Mouse (Mus musculus) kidney, embryonic 15.5 days (tissue): ENCODE data around the gene Calu. TPM values are rescaled to one million over a fixed set of nuclear protein-coding genes. Genes with fewer than 3 reads are reported as not detected.
A peak's percentile ranks its signal among the peaks of the same experiment; 100 is the strongest.
"Not testable (repeated sequence)": the region's sequence is repeated elsewhere in the genome, so short reads cannot be mapped to it uniquely, and the experiment has no call there.

Source experiments
- ATAC-seq: fragments of 200-750 bp; cut with Nextera tagmentation; replicated peaks from 2 replicates; pipeline ENCODE4 v1.8.0; 2017; ENCODE audit warnings: moderate TSS enrichment; ENCODE audit not compliant: low FRiP score
- H3K27ac ChIP-seq: fragments of 300-500 bp; sonication (generic); 2 replicates; pipeline ENCODE4 v1.5.1; 2015; ENCODE audit warnings: mild to moderate bottlenecking, inconsistent platforms
- H3K27me3 ChIP-seq: fragments of 300-500 bp; sonication (generic); 2 replicates; pipeline ENCODE4 v1.6.1; 2015; ENCODE audit warnings: inconsistent platforms
- H3K36me3 ChIP-seq: fragments of 300-500 bp; sonication (generic); 2 replicates; pipeline ENCODE4 v1.6.1; 2015; ENCODE audit warnings: inconsistent platforms
- H3K4me1 ChIP-seq: fragments of 300-500 bp; sonication (generic); 2 replicates; pipeline ENCODE4 v1.6.1; 2015; ENCODE audit warnings: inconsistent platforms
- H3K4me2 ChIP-seq: fragments of 300-500 bp; sonication (generic); 2 replicates; pipeline ENCODE4 v1.6.1; 2015; ENCODE audit warnings: moderate library complexity, mild to moderate bottlenecking, inconsistent platforms
- H3K4me3 ChIP-seq: fragments of 300-500 bp; sonication (generic); replicated peaks from 2 replicates; pipeline ENCODE4 v1.5.1; 2015; ENCODE audit warnings: mild to moderate bottlenecking, inconsistent platforms
- H3K9ac ChIP-seq: fragments of 300-500 bp; sonication (generic); 2 replicates; pipeline ENCODE4 v1.6.1; 2015; ENCODE audit warnings: mild to moderate bottlenecking, inconsistent platforms
- H3K9me3 ChIP-seq: fragments of 300-500 bp; sonication (generic); replicated peaks from 2 replicates; pipeline ENCODE4 v1.6.1; 2016; ENCODE audit warnings: inconsistent platforms
- WGBS: fragments of 180-500 bp; shearing (Covaris S2); methylation state at CpG from one replicate; pipeline ENCODE4 v1.1.7; 2015; ENCODE audit warnings: mixed read lengths; 5-methylcytosine and 5-hydroxymethylcytosine counted together
- polyA plus RNA-seq: library from polyadenylated mRNA; unstranded; fragments of >200 nt; fragmentation: Nextera tagmentation; extraction: Ambion mirVana; gene quantifications from 2 replicates; pipeline ENCODE4 v1.2.1, GENCODE M21; 2015

Gene Calu
- polyA plus RNA-seq, 1 experiment from 2014 or later: 391 TPM

DNA sequence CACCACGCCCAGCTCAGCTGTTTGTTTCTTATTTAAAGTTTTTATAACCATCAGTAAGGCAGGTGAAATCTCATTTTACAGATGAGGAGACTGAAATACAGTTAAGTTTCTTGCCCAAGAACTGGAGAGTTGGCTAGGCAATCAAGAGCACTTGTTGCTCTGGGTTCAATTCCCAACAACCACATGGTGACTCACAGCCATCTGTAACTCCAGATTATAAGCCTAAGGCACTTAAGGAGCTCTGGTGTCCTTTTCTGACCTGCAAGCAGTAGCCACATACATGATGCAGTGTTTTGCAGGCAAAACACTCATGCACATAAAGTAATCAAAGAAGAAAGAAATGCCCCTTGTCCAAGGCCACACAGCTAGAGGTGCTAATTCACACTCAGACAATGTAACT is 17.4 kb downstream of the Calu start:
- Histone ChIP-seq H3K36me3 (peaks cover 78% of the 10 kb centered on the region), H3K4me3 (no peak overlapping the region), H3K9me3 (no peaks in the 10 kb centered on the region), H3K4me1 (no peaks in the 10 kb centered on the region), H3K4me2 (no peak overlapping the region), H3K27ac (no peak overlapping the region), H3K27me3 (no peaks in the 10 kb centered on the region), H3K9ac (no peak overlapping the region)
- ATAC-seq: no peak
- 93% methylated on average over 1 of the region's 1 CpGs for WGBS

DNA sequence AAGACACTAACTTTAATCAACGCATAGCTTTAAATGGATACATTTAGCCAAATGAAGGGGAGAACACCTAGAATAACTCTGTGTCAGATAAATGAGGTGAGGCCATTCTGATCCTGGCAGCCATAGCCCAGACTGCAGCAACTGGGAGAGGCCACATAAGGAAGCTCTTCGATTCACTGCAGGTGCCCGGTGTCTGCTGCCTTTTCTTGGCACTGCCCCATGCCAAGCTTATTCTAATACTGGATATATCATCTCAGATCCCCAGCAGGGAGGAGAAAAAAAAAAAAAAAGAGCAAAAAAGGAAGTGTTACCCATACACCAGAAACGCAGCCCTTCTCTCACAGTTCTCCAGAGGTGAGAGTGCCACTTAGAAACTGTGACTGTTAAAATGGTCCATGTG is 29.5 kb downstream of the Calu start:
- WGBS: 92% methylated on average over 4 of the region's 4 CpGs
- Histone ChIP-seq H3K4me1 (no peaks in the 10 kb centered on the region), H3K9ac (no peak overlapping the region), H3K27ac (no peak overlapping the region), H3K27me3 (no peaks in the 10 kb centered on the region), H3K4me2 (no peak overlapping the region), H3K4me3 (no peak overlapping the region), H3K36me3 (peaks cover 72% of the 10 kb centered on the region), H3K9me3 (no peaks in the 10 kb centered on the region)
- no peak for ATAC-seq

DNA sequence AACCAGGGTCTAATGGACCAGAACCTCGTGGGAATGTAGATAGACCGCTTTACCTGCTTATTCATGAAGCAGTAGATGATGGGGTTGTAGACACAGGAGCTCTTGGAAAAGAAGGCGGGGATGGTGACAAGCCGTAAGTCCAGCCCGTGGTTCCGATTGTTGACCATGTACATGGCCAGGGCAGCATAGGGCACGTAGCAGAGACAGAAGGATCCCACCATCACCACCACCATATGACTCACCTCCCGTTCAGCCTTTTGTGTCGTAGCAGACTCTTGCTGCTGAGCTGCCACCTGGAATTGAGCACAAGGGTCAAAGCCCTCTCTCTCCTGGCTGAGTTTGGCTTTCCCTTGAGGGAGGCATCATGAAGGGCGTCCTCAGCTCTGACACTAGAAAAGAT is 30.8 kb downstream of the Calu start:
- 96% methylated on average over 10 of the region's 10 CpGs for WGBS
- Histone ChIP-seq H3K36me3 (peaks cover 59% of the 10 kb centered on the region), H3K9me3 (no peaks in the 10 kb centered on the region), H3K27me3 (no peaks in the 10 kb centered on the region), H3K4me2 (no peak overlapping the region), H3K9ac (no peak overlapping the region), H3K4me3 (no peak overlapping the region), H3K27ac (no peak overlapping the region), H3K4me1 (no peaks in the 10 kb centered on the region)
- no peak for ATAC-seq

- Histone ChIP-seq H3K9ac (no peak overlapping the region), H3K27ac (no peak overlapping the region), H3K4me1 (no peaks in the 10 kb centered on the region), H3K27me3 (no peaks in the 10 kb centered on the region), H3K9me3 (no peaks in the 10 kb centered on the region), H3K36me3 (peaks cover 47% of the 10 kb centered on the region), H3K4me3 (no peak overlapping the region), H3K4me2 (no peak overlapping the region)
- no peak for ATAC-seq
- WGBS: 88% methylated on average over 6 of the region's 6 CpGs
These were observed 32.1 kb downstream of the Calu start for GRCm38 (mm10) chr6:29379954-29380353.

GRCm38 (mm10) chr6:29382442-29382841 is 34.6 kb downstream of the Calu start:
- Histone ChIP-seq H3K9ac (no peak overlapping the region), H3K36me3 (peaks cover 22% of the 10 kb centered on the region)

GRCm38 (mm10) chr6:29388052-29388518 is 40.2 kb downstream of the Calu start, which contains the start of gene Opn1sw:
Opn1sw (minus strand) TSS chr6:29388468.
- Histone ChIP-seq H3K9me3 (no peaks in the 10 kb centered on the region), H3K36me3 (no peaks in the 10 kb centered on the region), H3K27ac (peak within 1 kb of the TSS; percentile 79), H3K4me1 (peaks cover 15% of the 10 kb centered on the region), H3K4me3 (peak within 1 kb of the TSS; percentile 51), H3K4me2 (peak within 1 kb of the TSS; percentile 61), H3K27me3 (peaks cover 7% of the 10 kb centered on the region; the same call in 1 of the 2 replicates), H3K9ac (peak within 1 kb of the TSS; percentile 31; the same call in 1 of the 2 replicates)
- 2% methylated on average over 12 of the region's 12 CpGs for WGBS
- peak; percentile 69 for ATAC-seq

More at GRCm38 (mm10) chr6:29382442-29382841, 34.6 kb downstream of the Calu start:
- Histone ChIP-seq H3K4me2 (no peak overlapping the region), H3K27ac (no peak overlapping the region), H3K27me3 (no peaks in the 10 kb centered on the region), H3K4me3 (no peak overlapping the region), H3K4me1 (peaks cover 2% of the 10 kb centered on the region), H3K9me3 (no peaks in the 10 kb centered on the region)
- ATAC-seq: no peak
- WGBS: 58% methylated on average over 2 of the region's 2 CpGs

GRCm38 (mm10) chr6:29388606-29389080 is 40.8 kb downstream of the Calu start:
- ATAC-seq: peak; percentile 92
- 0 out of 2 replicates have a peak overlapping the region, but pooled peaks have one; percentile 31 for H3K9ac ChIP-seq
- WGBS: 3% methylated on average over 11 of the region's 11 CpGs

GRCm38 (mm10) chr6:29389425-29389824 is 41.6 kb downstream of the Calu start:
- no peaks in the 10 kb centered on the region for H3K36me3 ChIP-seq
- no peak for ATAC-seq
- H3K4me2 ChIP-seq: peak overlapping the region; percentile 61; the same call in 1 of the 2 replicates
- peaks cover 15% of the 10 kb centered on the region for H3K4me1 ChIP-seq
- H3K4me3 ChIP-seq: no peak overlapping the region
- H3K9me3 ChIP-seq: no peaks in the 10 kb centered on the region
- WGBS: 52% methylated on average over 9 of the region's 9 CpGs
- H3K27ac ChIP-seq: no peak overlapping the region
- no peak overlapping the region for H3K9ac ChIP-seq
- H3K27me3 ChIP-seq: peaks cover 19% of the 10 kb centered on the region

More at GRCm38 (mm10) chr6:29388606-29389080, 40.8 kb downstream of the Calu start:
- H3K27ac ChIP-seq: peak overlapping the region; percentile 79
- no peaks in the 10 kb centered on the region for H3K36me3 ChIP-seq
- peaks cover 11% of the 10 kb centered on the region for H3K27me3 ChIP-seq
- H3K4me2 ChIP-seq: peak overlapping the region; percentile 61
- H3K4me3 ChIP-seq: peak overlapping the region; percentile 51
- H3K4me1 ChIP-seq: peaks cover 15% of the 10 kb centered on the region
- H3K9me3 ChIP-seq: no peaks in the 10 kb centered on the region

- not testable (repeated sequence) for H3K4me3 ChIP-seq, H3K9ac ChIP-seq, ATAC-seq, H3K36me3 ChIP-seq, H3K4me2 ChIP-seq, H3K27ac ChIP-seq, H3K9me3 ChIP-seq
- 95% methylated on average over 1 of the region's 1 CpGs for WGBS
- Histone ChIP-seq H3K27me3 (peaks cover 30% of the 10 kb centered on the region), H3K4me1 (peaks cover 18% of the 10 kb centered on the region)
These were observed 42.6 kb downstream of the Calu start for GRCm38 (mm10) chr6:29390500-29390899.

- 69% methylated on average over 8 of the region's 8 CpGs for WGBS
- not testable (repeated sequence) for H3K9me3 ChIP-seq, H3K27ac ChIP-seq, H3K36me3 ChIP-seq, H3K4me3 ChIP-seq, H3K4me2 ChIP-seq, H3K9ac ChIP-seq, ATAC-seq
- peaks cover 35% of the 10 kb centered on the region for H3K27me3 ChIP-seq
- peaks cover 25% of the 10 kb centered on the region for H3K4me1 ChIP-seq
These were observed 43.4 kb downstream of the Calu start for GRCm38 (mm10) chr6:29391241-29391640.

- Histone ChIP-seq H3K9me3 (no peaks in the 10 kb centered on the region), H3K27ac (no peak overlapping the region), H3K36me3 (no peaks in the 10 kb centered on the region), H3K9ac (no peak overlapping the region), H3K27me3 (peaks cover 35% of the 10 kb centered on the region), H3K4me3 (no peak overlapping the region), H3K4me2 (no peak overlapping the region), H3K4me1 (peaks cover 26% of the 10 kb centered on the region)
- 73% methylated on average over 4 of the region's 4 CpGs for WGBS
- no peak for ATAC-seq
These were observed 43.9 kb downstream of the Calu start for GRCm38 (mm10) chr6:29391802-29392201.

DNA sequence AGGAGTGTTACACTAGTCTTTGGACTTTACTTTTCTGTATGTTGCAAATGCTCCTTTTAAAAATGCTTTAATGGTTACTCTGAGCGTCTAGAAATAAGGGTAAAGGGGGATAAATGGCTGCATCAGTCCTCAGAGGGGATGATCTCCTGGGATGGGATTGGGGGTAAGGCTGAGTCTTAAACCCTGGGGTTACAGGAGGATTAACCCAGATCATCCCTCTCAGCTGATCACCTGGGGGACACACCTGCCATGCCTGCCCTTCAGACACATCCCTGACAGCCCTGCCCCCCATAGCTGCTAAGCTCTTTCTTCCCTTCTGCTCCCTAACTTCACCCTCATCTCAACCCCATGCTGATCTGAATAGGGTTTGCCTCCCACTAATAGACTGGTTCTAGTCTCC is 46.4 kb downstream of the Calu start:
- H3K9me3 ChIP-seq: no peaks in the 10 kb centered on the region
- no peak overlapping the region for H3K4me2 ChIP-seq
- 0 out of 2 replicates have a peak, but pooled peaks cover 3% of the 10 kb centered on the region for H3K36me3 ChIP-seq
- H3K27me3 ChIP-seq: peaks cover 35% of the 10 kb centered on the region
- no peak overlapping the region for H3K4me3 ChIP-seq
- 61% methylated on average over 1 of the region's 1 CpGs for WGBS
- no peak overlapping the region for H3K9ac ChIP-seq
- ATAC-seq: no peak
- H3K27ac ChIP-seq: no peak overlapping the region
- peaks cover 21% of the 10 kb centered on the region for H3K4me1 ChIP-seq
